Mouse (Mus musculus) gastrocnemius, postnatal 4 days (tissue): ENCODE results near the gene Il19. TPM values are rescaled to one million over a fixed set of nuclear protein-coding genes. Genes with fewer than 3 reads are reported as not detected.

Source experiments
- DNase-seq, 2 experiments: peaks; one replicate each; pipeline ENCODE4 v3.0.0; 2021 to 2022; ENCODE audit warnings: low spot score in 2 of 2, mixed read lengths in 2 of 2
- long read RNA-seq, 2 experiments: library from polyadenylated mRNA; stranded (forward); transcript quantifications; one replicate each; pipeline ENCODE4 v2.0.0; 2021
- total RNA-seq, 2 experiments: library from RNA; stranded (reverse); gene quantifications; 2 replicates each; pipeline ENCODE4 v1.2.3; 2021

Gene Il19
- not detected for total RNA-seq
- long read RNA-seq, experiment 1 = 0 reads
- long read RNA-seq, experiment 2 = 0 reads

- DNase-seq = no peak
Observed at GRCm38 (mm10) chr1:130940065-130940687, at the start of gene Il19. Il19 (minus strand) TSS chr1:130940115.

GRCm38 (mm10) chr1:130989331-130989730, 49.4 kb upstream of the Il19 start:
- no peak for DNase-seq

- no peak for DNase-seq
Observed at GRCm38 (mm10) chr1:130987418-130987817, 47.5 kb upstream of the Il19 start.

- DNase-seq = no peak
Observed at GRCm38 (mm10) chr1:130987001-130987400, 47.1 kb upstream of the Il19 start.

- no peak for DNase-seq
Observed at GRCm38 (mm10) chr1:130984441-130984840, 44.5 kb upstream of the Il19 start.

GRCm38 (mm10) chr1:130979455-130979854, 39.5 kb upstream of the Il19 start:
- DNase-seq = no peak

- peak in 1 of 2 experiments; percentile 20 for DNase-seq
Observed at GRCm38 (mm10) chr1:130963891-130964290, 24.0 kb upstream of the Il19 start.

- DNase-seq = no peak
Observed at GRCm38 (mm10) chr1:130946920-130947319, 7.0 kb upstream of the Il19 start.

- no peak for DNase-seq
Observed at GRCm38 (mm10) chr1:130941801-130942200, 1.9 kb upstream of the Il19 start.

- peak in 1 of 2 experiments; percentile 27 for DNase-seq
Observed at GRCm38 (mm10) chr1:130938192-130938591, 1.7 kb downstream of the Il19 start.

GRCm38 (mm10) chr1:130937170-130937569, 2.7 kb downstream of the Il19 start:
- DNase-seq = no peak

GRCm38 (mm10) chr1:130936351-130936750, 3.6 kb downstream of the Il19 start:
- DNase-seq = no peak

GRCm38 (mm10) chr1:130926484-130926883, 13.4 kb downstream of the Il19 start:
- DNase-seq = no peak

- DNase-seq = no peak
Observed at GRCm38 (mm10) chr1:130918323-130918980, 21.5 kb downstream of the Il19 start.

- DNase-seq = no peak
Observed at GRCm38 (mm10) chr1:130911401-130912010, 28.4 kb downstream of the Il19 start, which contains the start of gene Il20. Il20 (minus strand) TSS chr1:130911451.

GRCm38 (mm10) chr1:130902505-130902904, 37.4 kb downstream of the Il19 start:
- DNase-seq = no peak

GRCm38 (mm10) chr1:130894468-130894867, 45.4 kb downstream of the Il19 start:
- no peak for DNase-seq

- no peak for DNase-seq
Observed at GRCm38 (mm10) chr1:130893329-130894040, 46.4 kb downstream of the Il19 start.

GRCm38 (mm10) chr1:130892446-130892845, 47.5 kb downstream of the Il19 start:
- DNase-seq = no peak

GRCm38 (mm10) chr1:130887354-130887753, 52.6 kb downstream of the Il19 start, which contains the start of gene Il24:
Il24 (minus strand) TSS chr1:130887454.
- DNase-seq = no peak

- DNase-seq = no peak
Observed at GRCm38 (mm10) chr1:130883146-130883545, 56.8 kb downstream of the Il19 start.
